Mouse (Mus musculus) testis, adult 2 months (tissue): ENCODE results near the gene Ehbp1.

ENCODE experiments used
- CTCF ChIP-seq: fragments of 200-500 bp; IDR thresholded peaks from 2 replicates; pipeline ENCODE4 v1.5.1; 2012; ENCODE audit warnings: low read depth, mild to moderate bottlenecking, inconsistent platforms, low read length, moderate library complexity; ENCODE audit not compliant: control insufficient read depth, insufficient read depth, insufficient replicate concordance
- POLR2A ChIP-seq: fragments of 200-500 bp; IDR thresholded peaks from 2 replicates; pipeline ENCODE4 v1.6.1; 2012; ENCODE audit warnings: low read depth, mild to moderate bottlenecking, inconsistent platforms, low read length, moderate library complexity; ENCODE audit not compliant: control insufficient read depth

- TF ChIP-seq CTCF, result no peak
- TF ChIP-seq POLR2A, result no peak
Observed at GRCm38 (mm10) chr11:22138466-22138865, 203.6 kb downstream of the Ehbp1 start.
